Mouse (Mus musculus) CD4-positive, CD25-positive, alpha-beta regulatory T cell, adult 9 weeks (primary cell): ENCODE data around the gene Btc. TPM values are rescaled to one million over a fixed set of nuclear protein-coding genes. Genes with fewer than 3 reads are reported as not detected.

Source experiments
- polyA plus RNA-seq: library from polyadenylated mRNA; unstranded; fragments of 100-300 nt; shearing (Covaris generic); gene quantifications from one replicate; pipeline ENCODE4 v1.2.1, GENCODE M21; 2017

Btc gene
- 0.69 TPM for polyA plus RNA-seq

GRCm38 (mm10) chr5:91402339-91403211 lies at the start of gene Btc:
Gene Btc, minus strand, starts transcription at chr5:91402994.

Other genes starting within 250 kb of the Btc start
- 0.05 TPM for gene Parm1, start 114.6 kb upstream of the Btc start, polyA plus RNA-seq